Mouse (Mus musculus): ENCODE measurements at regions not wholly inside any gene's neighbourhood (a gene's known extent, or its start where the extent isn't known, plus 50 kb on each side); places are given as distances from the start of the nearest gene placed in this dataset.

DNA sequence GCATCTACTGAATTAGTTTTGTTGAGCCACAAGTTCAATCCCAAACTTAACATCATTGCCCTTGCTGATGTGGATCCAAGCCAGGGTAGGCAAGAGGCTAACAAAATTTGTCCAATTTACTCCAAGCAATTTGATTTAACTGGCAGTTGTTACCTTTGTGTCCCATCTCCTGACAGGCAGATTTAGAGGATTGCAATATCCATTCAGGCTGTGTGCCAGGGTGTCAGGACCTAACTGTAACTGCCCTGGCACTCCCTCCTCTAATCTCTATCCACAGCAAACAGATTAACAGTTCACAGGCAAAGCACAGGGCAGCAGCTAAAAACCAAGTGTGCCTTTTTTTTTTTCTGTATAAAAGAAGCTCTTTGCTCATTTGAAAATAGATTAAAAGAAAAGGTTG lies 1982.2 kb downstream of the Pcdh7 start:
- TF ChIP-seq CTCF (IDR thresholded peaks at IDR 0.05; ENCODE audit: borderline replicate concordance, insufficient read depth, low read depth, low read length) (no peak), POLR2A (IDR thresholded peaks at IDR 0.05; ENCODE audit: borderline replicate concordance, insufficient read depth, low read length) (no peak)

All from cerebellum, adult 2 months (tissue).